Mouse (Mus musculus) lung, postnatal 0 days (tissue): Measurements from ENCODE around the gene Pnrc2.

Experiments
- CTCF ChIP-seq: IDR thresholded peaks from 2 replicates; pipeline ENCODE4 v1.5.1; 2016; ENCODE audit warnings: antibody characterized with exemption, mild to moderate bottlenecking
- EP300 ChIP-seq: IDR thresholded peaks from 2 replicates; pipeline ENCODE4 v1.6.1; 2016; ENCODE audit warnings: antibody characterized with exemption, mild to moderate bottlenecking, control low read depth

DNA sequence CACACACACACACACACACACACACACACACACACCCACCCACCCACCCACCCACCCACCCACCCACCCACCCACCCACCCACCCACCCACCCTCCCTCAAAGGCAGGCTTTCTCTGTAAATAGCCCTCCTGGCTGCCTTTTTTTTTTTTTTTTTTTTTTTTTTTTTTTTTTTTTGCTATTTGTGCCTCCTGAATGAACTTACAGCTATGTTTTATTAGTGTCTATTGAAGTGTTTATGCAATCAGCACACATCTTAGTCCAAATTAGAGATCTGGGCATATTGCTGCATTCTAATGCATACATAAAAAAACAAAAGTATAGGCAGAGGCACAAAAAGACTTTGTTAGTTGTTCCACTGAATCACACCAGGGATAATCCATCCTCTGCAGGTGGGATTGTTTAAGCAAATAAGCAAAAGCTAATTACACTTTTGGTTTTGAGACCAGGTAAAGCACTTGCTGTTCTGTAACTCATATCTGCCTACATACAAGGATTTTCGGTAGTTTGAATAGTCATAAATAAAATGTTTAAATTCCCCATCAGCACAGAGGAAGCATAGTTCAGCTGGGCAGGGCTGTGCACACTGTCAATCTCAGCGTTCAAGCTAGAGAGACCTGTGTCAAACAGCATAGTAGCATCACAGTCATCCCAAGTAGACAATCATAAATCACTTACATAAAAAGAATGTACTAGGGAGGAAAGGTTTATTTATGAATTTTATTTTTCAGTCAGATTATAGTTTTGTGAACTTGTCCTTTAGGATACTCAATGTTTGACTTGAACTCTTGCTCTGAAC lies 3.2 kb downstream of the Pnrc2 start:
- TF ChIP-seq CTCF (no peak), EP300 (no peak)
